In genomic region chr5:115210380-115210779, GRCm38 (mm10) we compare ENCODE assay signal across 9 mouse cellular contexts. TPM values are rescaled to one million over a fixed set of nuclear protein-coding genes. Genes with fewer than 3 reads are reported as not detected.
A peak's percentile ranks its signal among the peaks of the same experiment; 100 is the strongest.
DNase-seq lines count a peak whose midpoint lies in the region; ATAC-seq and TF ChIP-seq lines count a peak whose summit lies in the region.
"Had no signal": no experiment of that assay in that cellular context is flagged by ENCODE, and none has a peak within 500 bp of the region (broad histone marks: within the 10 kb centered on the region; RNA-seq: fewer than 3 reads in every experiment).

No protein-coding gene starts in this region.

- intact Hi-C loops in gastrocnemius, postnatal 36 days (cut with DNase I) = no loop called here

- H3K27me3 ChIP-seq in midbrain, postnatal 0 days (ENCODE audit: insufficient read depth, low read length) = no peaks in the 10 kb centered on the region
- no peaks in the 10 kb centered on the region for H3K27me3 ChIP-seq in midbrain, embryonic 16.5 days (ENCODE audit: control insufficient read depth, insufficient read depth, low read depth, low read length)
- H3K27me3 ChIP-seq in embryonic facial prominence, embryonic 10.5 days (replicated peaks; ENCODE audit: low read depth, poor library complexity, severe bottlenecking) = peaks cover 48% of the 10 kb centered on the region

- H3K4me2 ChIP-seq in midbrain, postnatal 0 days (ENCODE audit: low read depth, low read length, poor library complexity, severe bottlenecking) = no peak overlapping the region
- no peak overlapping the region for H3K4me2 ChIP-seq in midbrain, embryonic 16.5 days (ENCODE audit: low read length)
- H3K4me2 ChIP-seq: neural tube, embryonic 12.5 days had no signal

- peak; percentile 62 for TF ChIP-seq CTCF in midbrain, postnatal 0 days (IDR thresholded peaks at IDR 0.05)

- H3K4me3 ChIP-seq in midbrain, postnatal 0 days (ENCODE audit: low read depth, low read length) = no peak overlapping the region
- no peak overlapping the region for H3K4me3 ChIP-seq in midbrain, embryonic 16.5 days (ENCODE audit: low read depth, low read length)
- no peak overlapping the region for H3K4me3 ChIP-seq in embryonic facial prominence, embryonic 10.5 days
- H3K4me3 ChIP-seq: neural tube, embryonic 12.5 days had no signal

- no peaks in the 10 kb centered on the region for H3K36me3 ChIP-seq in midbrain, postnatal 0 days (ENCODE audit: insufficient read depth, low read length)
- H3K36me3 ChIP-seq in midbrain, embryonic 16.5 days (ENCODE audit: control insufficient read depth, insufficient read depth, low read length) = no peaks in the 10 kb centered on the region
- H3K36me3 ChIP-seq in embryonic facial prominence, embryonic 10.5 days (replicated peaks) = no peaks in the 10 kb centered on the region
- H3K36me3 ChIP-seq: neural tube, embryonic 12.5 days had no signal

- 15% methylated on average over 1 of the region's 1 CpGs for WGBS in midbrain, postnatal 0 days
- WGBS in midbrain, embryonic 16.5 days = 0% methylated on average over 1 of the region's 1 CpGs
- WGBS in embryonic facial prominence, embryonic 10.5 days = 12% methylated on average over 1 of the region's 1 CpGs

- DNase-seq in embryo, embryonic 9.5 days (ENCODE audit: extremely low spot score) = peak; percentile 55
- DNase-seq in embryo, embryonic 10 days (ENCODE audit: low spot score) = no peak
- DNase-seq in midbrain, postnatal 0 days (ENCODE audit: low spot score) = no peak
- peak; percentile 45 for DNase-seq in embryonic facial prominence, embryonic 10.5 days (ENCODE audit: low spot score)
- peak; percentile 47 to 80 for DNase-seq in spleen, postnatal 4 days (ENCODE audit: low spot score in 2 of 2)
- DNase-seq in urinary bladder, postnatal 25 days (ENCODE audit: low spot score) = no peak
- DNase-seq in gastrocnemius, postnatal 36 days = no peak

- no peaks in the 10 kb centered on the region for H3K4me1 ChIP-seq in midbrain, postnatal 0 days (ENCODE audit: insufficient read depth, low read length)
- H3K4me1 ChIP-seq in midbrain, embryonic 16.5 days (ENCODE audit: control insufficient read depth, insufficient read depth, low read length) = peaks cover 4% of the 10 kb centered on the region; the same call in 1 of the 2 replicates
- peaks cover 16% of the 10 kb centered on the region for H3K4me1 ChIP-seq in embryonic facial prominence, embryonic 10.5 days

- no peak overlapping the region for H3K9ac ChIP-seq in midbrain, postnatal 0 days (replicated peaks; ENCODE audit: low read length, poor library complexity, severe bottlenecking)
- H3K9ac ChIP-seq in midbrain, embryonic 16.5 days (ENCODE audit: low read depth, low read length) = no peak overlapping the region
- H3K9ac ChIP-seq: neural tube, embryonic 12.5 days had no signal

- no peak overlapping the region for H3K27ac ChIP-seq in midbrain, postnatal 0 days (ENCODE audit: low read depth, low read length)
- no peak overlapping the region for H3K27ac ChIP-seq in midbrain, embryonic 16.5 days (ENCODE audit: low read length)
- no peak overlapping the region for H3K27ac ChIP-seq in embryonic facial prominence, embryonic 10.5 days (replicated peaks)
- H3K27ac ChIP-seq: neural tube, embryonic 12.5 days had no signal

- no peaks in the 10 kb centered on the region for H3K9me3 ChIP-seq in midbrain, postnatal 0 days (ENCODE audit: low read length)
- H3K9me3 ChIP-seq in midbrain, embryonic 16.5 days (replicated peaks; ENCODE audit: control insufficient read depth, low read length, poor library complexity, severe bottlenecking) = no peaks in the 10 kb centered on the region
- no peaks in the 10 kb centered on the region for H3K9me3 ChIP-seq in embryonic facial prominence, embryonic 10.5 days
- H3K9me3 ChIP-seq: neural tube, embryonic 12.5 days had no signal

- ATAC-seq in midbrain, postnatal 0 days (ENCODE audit: low FRiP score) = no peak
- ATAC-seq in midbrain, embryonic 16.5 days = no peak

RNA-seq across cellular contexts. Expression of gene Cabp1, which starts 16.2 kb away (rescaled TPM):
- total RNA-seq in midbrain, postnatal 0 days (2014; rRNA removed) = 15.5 and 29.8 TPM in 2 replicates
- 11.1 and 12.7 TPM in 2 replicates for polyA plus RNA-seq in midbrain, postnatal 0 days (2015; fragmentation: Nextera tagmentation; extraction: Ambion mirVana)
- polyA plus RNA-seq in midbrain, embryonic 16.5 days (2015; fragmentation: Nextera tagmentation; extraction: Ambion mirVana) = 5.2 and 5.3 TPM in 2 replicates
- polyA plus RNA-seq in embryonic facial prominence, embryonic 10.5 days (2016; fragmentation: Nextera tagmentation; extraction: Ambion mirVana) = 1.3 and 1.4 TPM in 2 replicates
- total RNA-seq in gastrocnemius, postnatal 36 days (2021) = 1 to 10 TPM; 1.3 to 1.4 TPM

RNA-seq across cellular contexts. Expression of gene Pop5, which starts 25.3 kb away (rescaled TPM):
- total RNA-seq in midbrain, postnatal 0 days (2014; rRNA removed) = 33.2 and 41.5 TPM in 2 replicates
- polyA plus RNA-seq in midbrain, postnatal 0 days (2015; fragmentation: Nextera tagmentation; extraction: Ambion mirVana) = 95.5 and 101 TPM in 2 replicates
- 86.1 and 92.8 TPM in 2 replicates for polyA plus RNA-seq in midbrain, embryonic 16.5 days (2015; fragmentation: Nextera tagmentation; extraction: Ambion mirVana)
- 114 and 122 TPM in 2 replicates for polyA plus RNA-seq in embryonic facial prominence, embryonic 10.5 days (2016; fragmentation: Nextera tagmentation; extraction: Ambion mirVana)
- total RNA-seq in gastrocnemius, postnatal 36 days (2021) = 10 to 100 TPM; 27.9 to 28.2 TPM

RNA-seq across cellular contexts. Expression of gene Mlec, which starts 52.4 kb away (rescaled TPM):
- 61.7 and 64.6 TPM in 2 replicates for total RNA-seq in midbrain, postnatal 0 days (2014; rRNA removed)
- 11.4 and 16.2 TPM in 2 replicates for polyA plus RNA-seq in midbrain, postnatal 0 days (2015; fragmentation: Nextera tagmentation; extraction: Ambion mirVana)
- 22.9 and 25.4 TPM in 2 replicates for polyA plus RNA-seq in midbrain, embryonic 16.5 days (2015; fragmentation: Nextera tagmentation; extraction: Ambion mirVana)
- 73.6 and 80.6 TPM in 2 replicates for polyA plus RNA-seq in embryonic facial prominence, embryonic 10.5 days (2016; fragmentation: Nextera tagmentation; extraction: Ambion mirVana)
- 100 to 1,000 TPM; 163 to 241 TPM for total RNA-seq in gastrocnemius, postnatal 36 days (2021)

Comparison
In these comparisons a context has a peak if more than half of its experiments do, and no peak if none do; other contexts are left out.
1. DNase-seq: peak in embryo, embryonic 9.5 days (single experiment), embryonic facial prominence, embryonic 10.5 days (single experiment) and spleen, postnatal 4 days (2 of 2); none in embryo, embryonic 10 days (single experiment), midbrain, postnatal 0 days (single experiment), urinary bladder, postnatal 25 days (single experiment) and gastrocnemius, postnatal 36 days (0 of 2).